Mouse (Mus musculus): ENCODE results near the gene Nol8. TPM values are rescaled to one million over a fixed set of nuclear protein-coding genes. Genes with fewer than 3 reads are reported as not detected.

Gene Nol8
- polyA plus RNA-seq (2012; rRNA removed), result 2.4 and 3.0 TPM in 2 replicates

DNA sequence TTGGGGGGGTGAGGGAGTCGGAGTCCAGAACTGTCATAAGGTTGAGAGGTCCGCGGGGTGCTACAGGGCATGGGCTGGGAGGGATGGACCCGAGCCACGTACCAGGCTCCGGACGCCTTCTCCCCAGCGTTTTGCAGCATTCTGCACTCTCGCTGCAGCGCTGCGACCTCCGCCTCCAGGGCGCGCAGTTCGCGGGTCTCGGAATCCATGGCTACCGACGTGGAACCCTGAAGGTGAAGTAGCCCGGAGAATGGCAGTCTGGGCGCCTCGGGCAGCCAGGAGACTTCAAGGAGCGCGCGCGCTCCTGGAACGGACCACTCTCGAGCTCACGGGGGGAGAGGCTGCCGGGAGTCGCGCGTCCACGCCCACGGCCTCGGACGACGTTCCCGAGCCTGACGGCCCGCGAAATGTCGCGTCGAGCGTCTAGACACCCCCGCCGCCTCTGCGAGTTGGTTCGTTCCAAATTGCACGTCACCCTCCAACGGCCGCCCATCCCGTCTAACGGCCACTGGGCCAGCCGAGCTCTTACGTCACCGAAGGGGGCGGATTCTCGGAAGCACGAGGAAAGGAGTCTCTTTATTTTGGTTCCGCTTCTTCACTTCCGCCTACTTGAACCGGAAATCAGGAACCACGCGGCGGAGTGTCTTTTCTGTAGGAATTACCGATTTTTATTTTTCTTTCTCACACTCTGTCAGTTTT, at the start of gene Nol8, which contains the start of gene Cenpp:
Gene Nol8 (plus strand): TSS at position 598 of the 699 bp plus-strand sequence.
Gene Cenpp (minus strand): TSS at position 305 of the 699 bp plus-strand sequence.
- 0 out of 2 replicates have a peak, but pooled peaks have one; percentile 28 for TF ChIP-seq POLR2A (IDR thresholded peaks at IDR 0.05; ENCODE audit: control insufficient read depth, extremely low read depth, insufficient read depth, low read length, poor library complexity)
- no peak for TF ChIP-seq CTCF (IDR thresholded peaks at IDR 0.05; ENCODE audit: borderline replicate concordance, control insufficient read depth, extremely low read depth, insufficient read depth, low read length, poor library complexity)
- peak within 1 kb of the TSS; percentile 2; the same call in 1 of the 2 replicates for H3K27ac ChIP-seq (ENCODE audit: control insufficient read depth, insufficient read depth, low read length)
- no peaks in the 10 kb centered on the region for H3K27me3 ChIP-seq (ENCODE audit: control insufficient read depth, insufficient read depth, low read length)
- 0 out of 2 replicates have a peak, but pooled peaks cover 2% of the 10 kb centered on the region for H3K36me3 ChIP-seq (ENCODE audit: control insufficient read depth, insufficient read depth, low read length)
- H3K4me1 ChIP-seq (replicated peaks; ENCODE audit: control insufficient read depth, insufficient read depth, low read length), result no peaks in the 10 kb centered on the region
- peak within 1 kb of the TSS; percentile 86 for H3K4me3 ChIP-seq (ENCODE audit: control insufficient read depth, insufficient read depth, low read length)
- peak; percentile 99 for DNase-seq
- WGBS, result under 1% methylated on average over 68 of the region's 68 CpGs

DNA sequence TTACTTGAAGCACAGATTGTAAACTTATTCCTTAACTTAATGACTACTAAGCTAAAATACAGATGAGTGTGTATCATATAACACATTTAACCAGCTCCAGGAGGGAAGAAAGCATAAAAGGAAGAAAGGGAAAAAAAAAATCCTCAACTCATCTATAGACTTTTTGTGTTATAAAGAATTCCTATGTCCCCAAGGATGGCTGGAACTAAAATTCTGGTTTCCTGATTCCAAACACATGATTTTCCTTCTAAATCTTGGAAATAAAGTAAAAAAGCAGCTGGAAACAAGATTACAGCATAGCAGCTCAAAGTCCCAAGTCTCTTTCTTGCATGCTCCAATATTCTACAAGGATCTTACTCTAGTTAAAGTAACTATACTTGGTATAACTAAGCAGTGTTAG, 49.3 kb upstream of the Nol8 start:
- no peak overlapping the region for H3K4me3 ChIP-seq (ENCODE audit: control insufficient read depth, insufficient read depth, low read length)
- TF ChIP-seq CTCF (IDR thresholded peaks at IDR 0.05; ENCODE audit: borderline replicate concordance, control insufficient read depth, extremely low read depth, insufficient read depth, low read length, poor library complexity), result no peak
- TF ChIP-seq POLR2A (IDR thresholded peaks at IDR 0.05; ENCODE audit: control insufficient read depth, extremely low read depth, insufficient read depth, low read length, poor library complexity), result no peak

DNA sequence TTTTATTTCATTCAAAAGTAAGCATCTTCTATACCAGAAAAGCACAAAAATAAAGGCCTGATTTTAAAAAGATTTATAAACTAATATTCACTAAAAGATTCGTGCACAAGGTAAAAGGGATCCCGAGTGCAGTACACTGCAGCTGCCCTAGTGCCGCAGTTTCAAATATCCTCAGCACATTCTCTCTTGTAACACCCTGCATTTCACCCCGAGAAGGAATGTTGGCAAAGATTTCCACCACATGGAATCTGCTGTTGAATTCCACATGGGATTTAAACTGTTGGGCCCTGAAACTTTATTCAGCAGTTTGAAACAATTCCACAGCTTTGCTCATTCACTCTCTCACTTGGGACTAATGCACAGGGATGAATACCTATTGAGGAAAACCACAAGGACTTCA, 45.2 kb upstream of the Nol8 start, which contains the start of gene Ogn:
Gene Ogn (plus strand): TSS at position 333 of the 400 bp plus-strand sequence.
- Histone ChIP-seq H3K4me3 (ENCODE audit: control insufficient read depth, insufficient read depth, low read length) (no peak within 1 kb of the TSS), H3K27ac (ENCODE audit: control insufficient read depth, insufficient read depth, low read length) (no peak within 1 kb of the TSS)
- no peak for DNase-seq

More for the DNA sequence above, 49.3 kb upstream of the Nol8 start:
- H3K36me3 ChIP-seq (ENCODE audit: control insufficient read depth, insufficient read depth, low read length), result no peaks in the 10 kb centered on the region
- H3K27me3 ChIP-seq (ENCODE audit: control insufficient read depth, insufficient read depth, low read length), result no peaks in the 10 kb centered on the region
- no peaks in the 10 kb centered on the region for H3K4me1 ChIP-seq (replicated peaks; ENCODE audit: control insufficient read depth, insufficient read depth, low read length)
- H3K27ac ChIP-seq (ENCODE audit: control insufficient read depth, insufficient read depth, low read length), result no peak overlapping the region
- DNase-seq, result no peak

DNA sequence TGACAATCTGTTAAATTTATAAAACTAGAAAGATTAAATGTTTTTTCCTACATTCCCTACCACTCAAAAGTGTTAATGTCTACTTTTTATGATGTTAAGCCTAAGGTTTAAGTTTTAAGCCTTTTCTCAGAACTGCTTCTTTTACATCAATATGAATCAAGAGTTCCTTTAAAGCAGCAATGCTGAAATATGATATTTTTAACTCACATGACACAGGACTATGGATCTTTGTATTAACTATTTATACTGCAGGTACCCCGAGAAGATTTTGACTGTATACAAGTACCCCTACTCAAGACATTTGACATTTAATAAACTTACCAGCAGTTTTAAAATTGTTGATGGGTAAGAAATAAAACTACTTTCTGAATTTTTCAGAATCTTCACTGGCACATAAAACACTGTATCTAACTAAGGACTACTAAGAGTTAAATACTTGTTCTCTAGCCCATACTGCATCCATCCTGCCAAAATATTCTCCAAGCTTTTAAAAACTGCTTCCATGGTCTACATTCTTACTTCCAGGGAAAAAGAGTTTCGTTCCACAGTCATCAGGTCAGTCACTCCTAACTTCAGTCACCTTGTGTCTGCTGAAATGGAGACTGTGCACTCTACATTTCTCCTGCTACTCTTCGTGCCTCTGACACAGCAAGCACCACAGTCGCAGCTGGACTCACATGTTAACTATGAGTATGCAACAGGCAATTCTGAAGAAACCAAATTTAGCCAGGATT, 44.1 kb upstream of the Nol8 start:
- H3K4me3 ChIP-seq (ENCODE audit: control insufficient read depth, insufficient read depth, low read length), result no peak overlapping the region
- H3K27ac ChIP-seq (ENCODE audit: control insufficient read depth, insufficient read depth, low read length), result no peak overlapping the region
- no peak for DNase-seq

More for the DNA sequence above, 45.2 kb upstream of the Nol8 start, which contains the start of gene Ogn:
- no peaks in the 10 kb centered on the region for H3K36me3 ChIP-seq (ENCODE audit: control insufficient read depth, insufficient read depth, low read length)
- H3K27me3 ChIP-seq (ENCODE audit: control insufficient read depth, insufficient read depth, low read length), result no peaks in the 10 kb centered on the region
- 95% methylated on average over 4 of the region's 4 CpGs for WGBS
- no peaks in the 10 kb centered on the region for H3K4me1 ChIP-seq (replicated peaks; ENCODE audit: control insufficient read depth, insufficient read depth, low read length)
- TF ChIP-seq CTCF (IDR thresholded peaks at IDR 0.05; ENCODE audit: borderline replicate concordance, control insufficient read depth, extremely low read depth, insufficient read depth, low read length, poor library complexity) (no peak), POLR2A (IDR thresholded peaks at IDR 0.05; ENCODE audit: control insufficient read depth, extremely low read depth, insufficient read depth, low read length, poor library complexity) (no peak)

DNA sequence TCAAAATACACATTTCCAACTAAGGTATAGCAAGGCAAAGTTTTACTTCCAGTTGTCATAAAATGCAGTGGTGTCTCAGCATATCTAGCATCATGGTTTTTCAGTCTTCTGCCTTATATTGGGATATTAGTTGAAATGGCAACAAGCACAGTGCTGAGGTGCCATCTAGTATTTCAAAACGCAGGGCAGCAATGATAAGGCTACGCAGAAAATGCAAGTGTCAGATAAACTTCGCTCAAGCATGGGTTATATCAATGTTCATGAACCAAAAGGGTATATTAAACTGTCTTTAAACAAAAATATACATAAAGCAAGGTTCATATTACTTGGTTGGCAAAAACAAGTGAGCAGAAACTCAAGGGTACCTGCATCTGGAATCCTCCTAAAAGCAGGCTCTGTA, 35.9 kb upstream of the Nol8 start:
- Histone ChIP-seq H3K36me3 (ENCODE audit: control insufficient read depth, insufficient read depth, low read length) (no peaks in the 10 kb centered on the region), H3K27ac (ENCODE audit: control insufficient read depth, insufficient read depth, low read length) (no peak overlapping the region), H3K4me3 (ENCODE audit: control insufficient read depth, insufficient read depth, low read length) (no peak overlapping the region), H3K27me3 (ENCODE audit: control insufficient read depth, insufficient read depth, low read length) (no peaks in the 10 kb centered on the region), H3K4me1 (replicated peaks; ENCODE audit: control insufficient read depth, insufficient read depth, low read length) (no peaks in the 10 kb centered on the region)
- DNase-seq, result no peak
- WGBS, result 96% methylated on average over 3 of the region's 3 CpGs
- TF ChIP-seq CTCF (IDR thresholded peaks at IDR 0.05; ENCODE audit: borderline replicate concordance, control insufficient read depth, extremely low read depth, insufficient read depth, low read length, poor library complexity) (no peak), POLR2A (IDR thresholded peaks at IDR 0.05; ENCODE audit: control insufficient read depth, extremely low read depth, insufficient read depth, low read length, poor library complexity) (no peak)

More for the DNA sequence above, 44.1 kb upstream of the Nol8 start:
- no peak for TF ChIP-seq CTCF (IDR thresholded peaks at IDR 0.05; ENCODE audit: borderline replicate concordance, control insufficient read depth, extremely low read depth, insufficient read depth, low read length, poor library complexity)
- no peak for TF ChIP-seq POLR2A (IDR thresholded peaks at IDR 0.05; ENCODE audit: control insufficient read depth, extremely low read depth, insufficient read depth, low read length, poor library complexity)
- no peaks in the 10 kb centered on the region for H3K36me3 ChIP-seq (ENCODE audit: control insufficient read depth, insufficient read depth, low read length)
- 90% methylated on average over 4 of the region's 4 CpGs for WGBS
- no peaks in the 10 kb centered on the region for H3K4me1 ChIP-seq (replicated peaks; ENCODE audit: control insufficient read depth, insufficient read depth, low read length)
- H3K27me3 ChIP-seq (ENCODE audit: control insufficient read depth, insufficient read depth, low read length), result no peaks in the 10 kb centered on the region

DNA sequence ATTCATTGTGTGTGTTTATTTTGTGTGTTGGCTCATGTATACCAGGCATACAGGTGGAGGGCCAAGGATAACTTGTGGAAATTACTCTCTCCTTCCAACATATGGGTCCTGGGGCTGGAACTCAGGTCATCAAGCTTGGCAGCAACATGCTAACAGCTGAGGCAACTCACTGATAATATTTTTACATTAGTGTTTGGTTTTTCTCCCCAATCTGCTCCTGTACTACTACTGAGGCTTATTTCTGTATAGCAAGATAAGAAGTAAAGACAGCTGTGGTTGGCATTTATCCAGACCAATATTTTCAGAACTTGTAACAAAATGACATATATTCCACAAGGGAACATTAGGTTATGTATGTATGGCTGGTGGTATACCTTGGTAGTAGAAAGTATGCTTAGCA, 34.5 kb upstream of the Nol8 start:
- H3K27ac ChIP-seq (ENCODE audit: control insufficient read depth, insufficient read depth, low read length), result no peak overlapping the region
- TF ChIP-seq CTCF (IDR thresholded peaks at IDR 0.05; ENCODE audit: borderline replicate concordance, control insufficient read depth, extremely low read depth, insufficient read depth, low read length, poor library complexity) (no peak), POLR2A (IDR thresholded peaks at IDR 0.05; ENCODE audit: control insufficient read depth, extremely low read depth, insufficient read depth, low read length, poor library complexity) (no peak)
- no peak overlapping the region for H3K4me3 ChIP-seq (ENCODE audit: control insufficient read depth, insufficient read depth, low read length)
- H3K36me3 ChIP-seq (ENCODE audit: control insufficient read depth, insufficient read depth, low read length), result no peaks in the 10 kb centered on the region
- H3K4me1 ChIP-seq (replicated peaks; ENCODE audit: control insufficient read depth, insufficient read depth, low read length), result no peaks in the 10 kb centered on the region
- DNase-seq, result no peak
- H3K27me3 ChIP-seq (ENCODE audit: control insufficient read depth, insufficient read depth, low read length), result no peaks in the 10 kb centered on the region

All from thymus, adult 2 months (tissue).